Mouse (Mus musculus) spleen, adult 2 months (tissue): ENCODE data around the gene Gmeb1. TPM values are rescaled to one million over a fixed set of nuclear protein-coding genes. Genes with fewer than 3 reads are reported as not detected.
A peak's percentile ranks its signal among the peaks of the same experiment; 100 is the strongest.
"Not testable (repeated sequence)": the region's sequence is repeated elsewhere in the genome, so short reads cannot be mapped to it uniquely, and the experiment has no call there.

Experiments
- DNase-seq, 2 experiments: peaks; one replicate each; pipeline versions ENCODE4 v3.0.0 to v3.0.0-alpha.2; 2012 to 2021; ENCODE audit warnings: low spot score in 2 of 2, low read depth in 1 of 2
- H3K27ac ChIP-seq: fragments of 200-500 bp; 2 replicates; pipeline ENCODE4 v1.5.1; 2012; ENCODE audit warnings: low read length, inconsistent platforms; ENCODE audit not compliant: insufficient read depth
- H3K27me3 ChIP-seq: fragments of 200-500 bp; 2 replicates; pipeline ENCODE4 v1.6.1; 2012; ENCODE audit warnings: mild to moderate bottlenecking, moderate library complexity, low read length, inconsistent platforms; ENCODE audit not compliant: control insufficient read depth, insufficient read depth
- H3K36me3 ChIP-seq: fragments of 200-500 bp; 2 replicates; pipeline ENCODE4 v1.6.1; 2012; ENCODE audit warnings: mild to moderate bottlenecking, low read length, inconsistent platforms; ENCODE audit not compliant: control insufficient read depth, insufficient read depth
- H3K4me1 ChIP-seq: fragments of 200-500 bp; 2 replicates; pipeline ENCODE4 v1.6.1; 2011; ENCODE audit warnings: inconsistent platforms; ENCODE audit not compliant: control insufficient read depth, insufficient read depth, insufficient read length
- H3K4me3 ChIP-seq: fragments of 200-500 bp; 2 replicates; pipeline ENCODE4 v1.5.1; 2011; ENCODE audit warnings: mild to moderate bottlenecking, inconsistent platforms; ENCODE audit not compliant: insufficient read depth, insufficient read length; ENCODE audit errors: extremely low read depth
- CTCF ChIP-seq: fragments of 200-500 bp; IDR thresholded peaks from 2 replicates; pipeline ENCODE4 v1.5.1; 2011; ENCODE audit warnings: mild to moderate bottlenecking, inconsistent platforms; ENCODE audit not compliant: insufficient read depth, insufficient read length, insufficient replicate concordance; ENCODE audit errors: extremely low read depth
- POLR2A ChIP-seq: fragments of 200-500 bp; IDR thresholded peaks from 2 replicates; pipeline ENCODE4 v1.6.1; 2011; ENCODE audit warnings: low read depth, low read length, inconsistent platforms
- WGBS: fragments of 180-500 bp; shearing (Covaris S2); methylation state at CpG from one replicate; pipeline ENCODE4 v1.1.7; 2018; 5-methylcytosine and 5-hydroxymethylcytosine counted together
- polyA plus RNA-seq: library from polyadenylated mRNA; depleted of rRNA; stranded (reverse); fragments of >200 nt; gene quantifications from 2 replicates; pipeline ENCODE4 v1.2.3, GENCODE M21; 2012; rRNA removed

The Gmeb1 gene
- 12.0 and 14.3 TPM in 2 replicates for polyA plus RNA-seq

GRCm38 (mm10) chr4:132261514-132262357, at the start of gene Gmeb1:
Gene Gmeb1 (minus strand): TSS chr4:132261602.
- WGBS = 6% methylated on average over 42 of the region's 49 CpGs
- Histone ChIP-seq H3K4me3 (peak within 1 kb of the TSS; percentile 84), H3K4me1 (peaks cover 7% of the 10 kb centered on the region; the same call in 1 of the 2 replicates), H3K27ac (peak within 1 kb of the TSS; percentile 93), H3K27me3 (no peaks in the 10 kb centered on the region), H3K36me3 (no peaks in the 10 kb centered on the region)
- DNase-seq = peak; percentile 44 to 75
- TF ChIP-seq POLR2A (no peak; the same call in 1 of the 2 replicates), CTCF (no peak; the same call in 1 of the 2 replicates)

- Histone ChIP-seq H3K27me3 (no peaks in the 10 kb centered on the region), H3K27ac (no peak overlapping the region; the same call in 1 of the 2 replicates), H3K36me3 (peaks cover 22% of the 10 kb centered on the region), H3K4me3 (peak overlapping the region; percentile 50), H3K4me1 (peaks cover 2% of the 10 kb centered on the region; the same call in 1 of the 2 replicates)
- TF ChIP-seq CTCF (peak; percentile 35; the same call in 1 of the 2 replicates), POLR2A (no peak)
- DNase-seq = peak; percentile 57 to 64
- 19% methylated on average over 10 of the region's 10 CpGs for WGBS
These were observed 48.6 kb upstream of the Gmeb1 start for GRCm38 (mm10) chr4:132309849-132310472.

- no peak for TF ChIP-seq CTCF
- no peak for TF ChIP-seq POLR2A
- Histone ChIP-seq H3K27ac (peak overlapping the region; percentile 87), H3K27me3 (no peaks in the 10 kb centered on the region), H3K4me1 (peaks cover 2% of the 10 kb centered on the region; the same call in 1 of the 2 replicates), H3K4me3 (peak overlapping the region; percentile 100), H3K36me3 (peaks cover 22% of the 10 kb centered on the region)
- under 1% methylated on average over 15 of the region's 15 CpGs for WGBS
- DNase-seq = peak in 1 of 2 experiments; percentile 17
These were observed 47.9 kb upstream of the Gmeb1 start for GRCm38 (mm10) chr4:132309140-132309848.

GRCm38 (mm10) chr4:132308437-132309139, 47.2 kb upstream of the Gmeb1 start:
- Histone ChIP-seq H3K4me1 (peaks cover 2% of the 10 kb centered on the region; the same call in 1 of the 2 replicates), H3K4me3 (peak overlapping the region; percentile 100), H3K27ac (peak overlapping the region; percentile 87), H3K36me3 (peaks cover 16% of the 10 kb centered on the region), H3K27me3 (no peaks in the 10 kb centered on the region)
- TF ChIP-seq CTCF (no peak), POLR2A (peak; percentile 98)
- under 1% methylated on average over 41 of the region's 41 CpGs for WGBS
- peak; percentile 85 to 87 for DNase-seq

DNA sequence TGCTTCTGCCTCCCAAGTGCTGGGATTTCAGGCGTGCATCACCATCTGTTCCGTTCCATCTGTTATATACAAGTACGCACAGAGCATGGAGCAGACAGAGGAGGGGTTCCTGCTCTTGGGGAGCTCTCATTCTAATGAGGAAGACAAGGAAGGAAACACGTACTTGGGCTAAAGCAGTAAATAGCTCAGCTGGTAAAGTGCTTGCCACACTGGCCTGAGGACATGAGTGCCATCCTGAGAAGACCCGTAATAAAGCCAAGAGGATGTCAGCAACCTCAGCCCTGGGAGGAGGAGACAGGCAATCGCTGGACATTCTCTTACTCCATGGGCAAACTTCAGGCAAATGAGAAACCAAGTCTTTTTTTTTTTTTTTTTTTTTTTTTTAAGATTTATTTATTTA, 44.6 kb upstream of the Gmeb1 start:
- TF ChIP-seq POLR2A (no peak), CTCF (no peak)
- no peak overlapping the region for H3K27ac ChIP-seq
- WGBS = 38% methylated on average over 6 of the region's 6 CpGs
- H3K4me1 ChIP-seq = peaks cover 2% of the 10 kb centered on the region; the same call in 1 of the 2 replicates
- H3K27me3 ChIP-seq = no peaks in the 10 kb centered on the region
- DNase-seq = no peak
- no peak overlapping the region for H3K4me3 ChIP-seq
- H3K36me3 ChIP-seq = peaks cover 8% of the 10 kb centered on the region

GRCm38 (mm10) chr4:132305276-132305675, 43.9 kb upstream of the Gmeb1 start:
- H3K4me3 ChIP-seq = no peak overlapping the region
- WGBS = 57% methylated on average over 8 of the region's 8 CpGs
- no peaks in the 10 kb centered on the region for H3K27me3 ChIP-seq
- TF ChIP-seq CTCF (no peak), POLR2A (no peak)
- H3K4me1 ChIP-seq = peaks cover 2% of the 10 kb centered on the region; the same call in 1 of the 2 replicates
- DNase-seq = no peak
- H3K36me3 ChIP-seq = peaks cover 5% of the 10 kb centered on the region
- H3K27ac ChIP-seq = no peak overlapping the region

DNA sequence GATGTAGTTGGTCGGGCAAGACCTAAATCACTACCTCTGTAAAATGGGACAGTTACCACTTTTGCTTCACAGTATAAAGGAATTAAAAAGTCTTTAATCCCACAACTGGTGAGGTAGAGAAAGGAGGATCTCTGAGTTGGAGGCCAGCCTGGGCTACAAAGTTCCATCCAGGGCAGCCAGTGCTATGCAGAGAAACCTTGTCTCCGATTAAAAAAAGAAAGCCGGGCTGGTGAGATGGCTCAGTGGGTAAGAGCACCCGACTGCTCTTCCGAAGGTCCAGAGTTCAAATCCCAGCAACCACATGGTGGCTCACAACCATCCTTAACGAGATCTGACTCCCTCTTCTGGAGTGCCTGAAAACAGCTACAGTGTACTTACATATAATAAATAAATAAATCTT, 42.1 kb upstream of the Gmeb1 start:
- H3K36me3 ChIP-seq, H3K27me3 ChIP-seq, H3K4me1 ChIP-seq, DNase-seq, H3K27ac ChIP-seq: not testable (repeated sequence)
- 60% methylated on average over 6 of the region's 6 CpGs for WGBS
- H3K4me3 ChIP-seq = peak overlapping the region; percentile 50
